8 mouse cellular contexts compared by ENCODE assay signal in genomic region chr11:102096887-102097391, GRCm38 (mm10). TPM values are rescaled to one million over a fixed set of nuclear protein-coding genes. Genes with fewer than 3 reads are reported as not detected.
DNase-seq lines count a peak whose midpoint lies in the region; ATAC-seq lines count a peak whose summit lies in the region.

No protein-coding gene starts in this region.

- no peaks in the 10 kb centered on the region for H3K27me3 ChIP-seq in forebrain, embryonic 16.5 days (replicated peaks; ENCODE audit: control insufficient read depth, insufficient read depth, low read length)
- H3K27me3 ChIP-seq in hindbrain, embryonic 13.5 days, result peaks cover 44% of the 10 kb centered on the region

- ATAC-seq in forebrain, embryonic 16.5 days, result peak; percentile 71
- peak; percentile 86 for ATAC-seq in hindbrain, embryonic 13.5 days (ENCODE audit: low FRiP score)

- H3K9me3 ChIP-seq in forebrain, embryonic 16.5 days (ENCODE audit: control insufficient read depth, low read length), result no peaks in the 10 kb centered on the region
- H3K9me3 ChIP-seq in hindbrain, embryonic 13.5 days, result no peaks in the 10 kb centered on the region

- H3K27ac ChIP-seq in forebrain, embryonic 16.5 days (ENCODE audit: low read length), result no peak overlapping the region
- H3K27ac ChIP-seq in hindbrain, embryonic 13.5 days, result no peak overlapping the region

- H3K4me2 ChIP-seq in forebrain, embryonic 16.5 days (ENCODE audit: low read length), result peak overlapping the region; percentile 53
- H3K4me2 ChIP-seq in hindbrain, embryonic 13.5 days, result peak overlapping the region; percentile 49

- intact Hi-C loops in left cerebral cortex, postnatal 14 days (cut with DNase I), result no loop called here

- WGBS in forebrain, embryonic 16.5 days, result 4% methylated on average over 17 of the region's 18 CpGs
- 6% methylated on average over 18 of the region's 18 CpGs for WGBS in hindbrain, embryonic 13.5 days

- H3K9ac ChIP-seq in forebrain, embryonic 16.5 days (replicated peaks; ENCODE audit: low read depth, low read length), result no peak overlapping the region; the same call in 1 of the 2 replicates
- H3K9ac ChIP-seq in hindbrain, embryonic 13.5 days, result no peak overlapping the region

- H3K36me3 ChIP-seq in forebrain, embryonic 16.5 days (ENCODE audit: control insufficient read depth, insufficient read depth), result no peaks in the 10 kb centered on the region
- H3K36me3 ChIP-seq in hindbrain, embryonic 13.5 days, result no peaks in the 10 kb centered on the region

- peak; percentile 34 for DNase-seq in T-cell, adult 2 months (ENCODE audit: low spot score)
- DNase-seq in cerebellum, adult 8-10 months, result peak; percentile 59
- peak; percentile 65 to 70 for DNase-seq in left cerebral cortex, postnatal 14 days (ENCODE audit: low spot score in 2 of 2)
- DNase-seq in mesoderm, embryonic 11.5 days (ENCODE audit: low read depth, low spot score), result peak; percentile 95
- peak; percentile 81 for DNase-seq in skeletal muscle tissue, adult 2 months (ENCODE audit: low read depth, low spot score)
- DNase-seq in natural killer cell, adult 2 months (ENCODE audit: low spot score in 2 of 2), result no peak

- peaks cover 8% of the 10 kb centered on the region; the same call in 1 of the 2 replicates for H3K4me1 ChIP-seq in forebrain, embryonic 16.5 days (replicated peaks; ENCODE audit: control insufficient read depth, insufficient read depth, low read length)
- peaks cover 14% of the 10 kb centered on the region for H3K4me1 ChIP-seq in hindbrain, embryonic 13.5 days (replicated peaks)

- H3K4me3 ChIP-seq in forebrain, embryonic 16.5 days (replicated peaks; ENCODE audit: low read length), result peak overlapping the region; percentile 32
- H3K4me3 ChIP-seq in hindbrain, embryonic 13.5 days, result peak overlapping the region; percentile 19

RNA-seq across cellular contexts. Expression of gene Ppy, which starts 4.2 kb away (rescaled TPM):
- polyA plus RNA-seq in forebrain, embryonic 16.5 days (2015; fragmentation: Nextera tagmentation; extraction: Ambion mirVana), result not detected in 2 replicates
- not detected in 2 replicates for polyA plus RNA-seq in hindbrain, embryonic 13.5 days (2015; fragmentation: Nextera tagmentation; extraction: Ambion mirVana)
- not detected for total RNA-seq in left cerebral cortex, postnatal 14 days (2021)

RNA-seq across cellular contexts. Expression of gene Mpp2, which starts 8.6 kb away (rescaled TPM):
- 21.0 and 24.1 TPM in 2 replicates for polyA plus RNA-seq in forebrain, embryonic 16.5 days (2015; fragmentation: Nextera tagmentation; extraction: Ambion mirVana)
- 24.1 and 24.9 TPM in 2 replicates for polyA plus RNA-seq in hindbrain, embryonic 13.5 days (2015; fragmentation: Nextera tagmentation; extraction: Ambion mirVana)
- total RNA-seq in left cerebral cortex, postnatal 14 days (2021), result 100 to 1,000 TPM; 152 to 155 TPM

RNA-seq across cellular contexts. Expression of gene Pyy, which starts 10.7 kb away (rescaled TPM):
- polyA plus RNA-seq in forebrain, embryonic 16.5 days (2015; fragmentation: Nextera tagmentation; extraction: Ambion mirVana), result not detected in 2 replicates
- 3.3 and 7.5 TPM in 2 replicates for polyA plus RNA-seq in hindbrain, embryonic 13.5 days (2015; fragmentation: Nextera tagmentation; extraction: Ambion mirVana)
- total RNA-seq in left cerebral cortex, postnatal 14 days (2021), result not detected

RNA-seq across cellular contexts. Expression of gene Nags, which starts 48.4 kb away (rescaled TPM):
- polyA plus RNA-seq in forebrain, embryonic 16.5 days (2015; fragmentation: Nextera tagmentation; extraction: Ambion mirVana), result not detected in 2 replicates
- not detected in 2 replicates for polyA plus RNA-seq in hindbrain, embryonic 13.5 days (2015; fragmentation: Nextera tagmentation; extraction: Ambion mirVana)
- not detected for total RNA-seq in left cerebral cortex, postnatal 14 days (2021)

RNA-seq across cellular contexts. Expression of gene Cd300lg, which starts 55.6 kb away (rescaled TPM):
- polyA plus RNA-seq in forebrain, embryonic 16.5 days (2015; fragmentation: Nextera tagmentation; extraction: Ambion mirVana), result 0.26 and 0.46 TPM in 2 replicates
- 0.38 and 0.53 TPM in 2 replicates for polyA plus RNA-seq in hindbrain, embryonic 13.5 days (2015; fragmentation: Nextera tagmentation; extraction: Ambion mirVana)
- not detected for total RNA-seq in left cerebral cortex, postnatal 14 days (2021)

Comparison
In these comparisons a context has a peak if more than half of its experiments do, and no peak if none do; other contexts are left out.
1. DNase-seq: peak in T-cell, adult 2 months (single experiment), cerebellum, adult 8-10 months (single experiment), left cerebral cortex, postnatal 14 days (2 of 2), mesoderm, embryonic 11.5 days (single experiment) and skeletal muscle tissue, adult 2 months (single experiment); none in natural killer cell, adult 2 months (0 of 2).